Mouse (Mus musculus) bone marrow macrophage, adult 2 months (primary cell): ENCODE measurements around the gene Bend5.

Experiments used
- CTCF ChIP-seq: IDR thresholded peaks from 2 replicates; pipeline ENCODE4 v1.5.1; 2012; ENCODE audit warnings: low read depth, mild to moderate bottlenecking, low read length, moderate library complexity
- POLR2A ChIP-seq: IDR thresholded peaks from 2 replicates; pipeline ENCODE4 v1.6.1; 2012; ENCODE audit warnings: mild to moderate bottlenecking, low read depth, low read length, borderline replicate concordance

DNA sequence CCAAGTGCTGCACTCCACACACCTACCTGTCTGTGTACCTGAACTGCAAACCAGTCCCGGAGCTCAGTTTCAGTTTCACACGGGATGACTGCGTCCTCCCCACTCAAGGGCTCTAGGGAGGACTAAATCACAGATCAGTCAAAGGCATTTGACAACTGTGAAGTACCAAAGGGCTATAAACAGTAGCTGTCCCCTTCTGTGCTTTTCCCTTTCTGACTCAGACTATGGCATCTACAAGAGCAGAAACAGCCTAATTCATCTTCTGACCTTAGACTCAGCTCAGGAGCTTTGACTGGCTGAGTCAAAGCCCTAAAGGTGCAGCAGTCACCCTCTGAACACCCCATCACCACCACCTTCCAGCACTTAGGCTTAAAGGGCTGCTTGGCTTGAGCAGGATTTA is 56.9 kb downstream of the Bend5 start:
- TF ChIP-seq CTCF = no peak
- no peak for TF ChIP-seq POLR2A
